Mouse (Mus musculus) retina, postnatal 1 day (tissue): ENCODE measurements at regions not wholly inside any gene's neighbourhood (a gene's known extent, or its start where the extent isn't known, plus 50 kb on each side); places are given as distances from the start of the nearest gene placed in this dataset.
A peak's percentile ranks its signal among the peaks of the same experiment; 100 is the strongest.
"Not testable (repeated sequence)": the region's sequence is repeated elsewhere in the genome, so short reads cannot be mapped to it uniquely, and the experiment has no call there.

Source experiments
- DNase-seq: peaks from one replicate; pipeline ENCODE4 v3.0.0-alpha.2; 2012

DNA sequence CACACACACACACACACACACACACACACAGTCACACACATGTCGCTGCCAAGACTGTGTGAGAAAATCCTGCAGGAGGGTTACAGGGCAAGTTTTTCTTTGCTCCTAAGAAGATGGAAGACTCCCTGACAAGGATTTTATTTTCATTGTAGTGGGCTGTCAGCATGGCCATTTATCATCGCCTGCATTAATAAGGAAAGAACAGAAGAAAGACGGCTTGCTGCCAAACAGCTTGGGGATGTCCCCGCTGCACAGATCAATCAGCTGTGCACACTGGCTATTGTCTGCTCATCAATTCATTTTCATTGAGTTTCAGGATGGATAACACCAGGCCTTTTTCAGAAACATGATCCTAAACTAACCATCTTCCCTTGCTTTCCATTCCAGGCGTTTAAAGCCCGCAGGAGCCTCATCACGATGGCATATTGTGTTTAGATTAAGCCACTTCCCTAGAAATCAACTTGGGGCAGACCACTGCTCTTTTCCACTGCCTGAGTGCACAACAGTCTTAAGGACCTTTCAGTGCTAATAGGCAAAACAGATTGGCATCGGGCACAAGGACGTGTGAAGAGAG lies 213.1 kb upstream of the Crbn start:
- DNase-seq = peak; percentile 40

DNA sequence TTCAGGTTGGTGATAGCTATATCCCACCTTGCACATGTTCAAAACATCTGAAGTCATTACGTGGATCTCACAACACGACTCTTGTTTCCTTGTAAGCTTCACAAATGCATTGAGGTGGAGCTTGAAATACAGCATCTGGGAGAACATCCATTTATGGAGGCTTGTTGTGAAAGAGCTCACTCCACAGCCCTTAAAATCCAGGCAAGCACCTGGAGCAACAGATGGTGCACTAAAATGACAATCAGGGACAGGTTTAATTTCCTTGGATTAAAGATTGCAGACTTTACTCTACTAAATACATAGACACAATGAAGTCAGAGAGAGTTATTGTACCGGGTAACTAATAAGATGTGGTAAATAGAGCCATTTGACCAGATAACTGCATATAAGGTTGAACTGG lies 219.2 kb upstream of the Crbn start:
- DNase-seq = no peak

DNA sequence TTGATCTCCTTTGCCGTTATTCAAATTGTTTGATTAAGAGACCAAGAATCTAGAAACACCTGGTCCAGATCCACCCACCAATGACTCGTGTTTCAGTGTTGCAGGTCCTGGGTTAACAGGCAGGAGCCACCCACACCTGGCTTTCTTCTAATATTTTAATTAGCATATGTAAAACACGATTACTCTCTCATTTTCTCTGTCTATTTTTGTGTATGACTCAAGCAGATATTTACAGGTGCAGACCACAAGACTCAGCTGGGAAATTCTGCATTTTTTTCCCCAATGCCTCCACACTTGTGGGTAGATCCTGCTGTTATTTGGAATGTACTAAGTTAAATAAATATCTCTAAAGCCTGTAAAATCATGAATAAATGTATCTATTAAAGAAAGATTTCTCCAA lies 245.3 kb upstream of the Crbn start:
- no peak for DNase-seq

DNA sequence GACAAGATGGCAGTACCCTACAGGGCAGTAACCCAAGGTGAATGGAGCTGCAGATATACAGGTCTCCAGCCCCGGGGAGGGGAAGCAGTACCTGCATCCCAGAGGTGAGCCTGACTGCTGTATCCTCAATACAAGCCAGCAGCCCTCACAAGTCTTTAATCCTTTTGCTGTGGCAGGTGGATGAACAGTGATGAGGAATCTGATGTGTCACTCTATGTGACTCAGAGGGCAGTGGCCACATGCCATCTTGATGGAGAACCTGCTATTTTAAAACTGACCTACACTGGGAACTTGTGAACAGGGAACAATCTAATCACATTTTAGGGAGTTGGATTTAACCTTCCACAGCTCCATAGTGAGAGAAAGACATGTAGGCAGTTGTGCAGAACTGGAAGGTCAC lies 251.7 kb upstream of the Crbn start:
- no peak for DNase-seq

DNA sequence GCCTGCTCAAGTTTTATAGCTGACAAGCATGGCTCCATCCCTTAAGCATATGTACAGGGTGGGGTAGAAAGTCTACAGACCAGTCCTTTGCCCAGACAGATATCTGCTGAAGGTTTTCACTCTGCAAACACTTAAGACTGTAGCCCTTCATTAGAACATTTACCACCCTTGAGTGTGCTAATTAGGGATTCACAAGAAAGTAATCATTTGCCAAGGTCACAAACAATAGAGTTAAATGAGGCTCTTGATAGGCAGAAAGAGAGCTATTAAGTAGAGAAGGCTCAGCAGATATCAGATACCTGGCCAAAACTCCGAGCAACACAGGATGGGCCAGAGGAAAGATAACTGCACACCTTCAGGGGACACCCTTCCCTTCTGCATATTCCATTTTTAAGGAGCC lies 252.3 kb upstream of the Crbn start:
- DNase-seq = no peak

DNA sequence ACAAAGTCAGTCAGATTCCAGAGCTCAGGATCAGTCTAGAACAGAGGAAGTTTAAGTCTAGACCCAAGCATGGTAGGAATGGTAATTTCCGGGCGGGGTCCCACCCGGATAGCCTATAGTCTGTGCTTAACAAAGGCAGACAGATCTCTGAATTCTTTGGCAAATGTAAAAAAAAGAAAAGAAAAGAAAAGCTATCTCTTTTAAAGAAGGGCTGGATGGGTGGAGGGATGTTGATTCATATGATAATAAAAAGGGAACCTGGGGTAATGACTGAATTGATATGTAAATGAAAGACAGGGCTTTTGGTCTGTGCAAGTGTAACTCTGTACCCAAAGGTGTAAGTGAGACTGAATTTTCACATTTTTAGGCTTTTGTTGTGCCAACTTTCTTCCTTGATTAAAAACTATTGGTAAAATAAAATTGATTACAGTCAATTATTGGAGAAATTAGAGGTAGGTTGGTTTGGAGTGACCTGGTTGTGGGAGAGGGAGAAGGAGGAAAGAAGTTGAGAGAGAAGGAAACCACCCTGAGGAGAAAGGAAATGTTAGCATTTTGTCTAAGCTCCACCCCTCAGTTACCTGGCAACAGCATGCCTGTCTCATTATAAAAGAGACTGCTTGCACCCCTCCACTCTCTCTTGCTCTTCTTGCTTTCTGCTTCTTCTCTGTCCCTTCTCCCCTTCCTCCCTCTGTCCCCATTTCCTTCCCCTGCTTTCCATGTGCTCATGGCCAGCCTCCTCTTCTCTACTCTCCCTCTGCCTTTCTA lies 259.3 kb upstream of the Crbn start:
- DNase-seq = no peak

DNA sequence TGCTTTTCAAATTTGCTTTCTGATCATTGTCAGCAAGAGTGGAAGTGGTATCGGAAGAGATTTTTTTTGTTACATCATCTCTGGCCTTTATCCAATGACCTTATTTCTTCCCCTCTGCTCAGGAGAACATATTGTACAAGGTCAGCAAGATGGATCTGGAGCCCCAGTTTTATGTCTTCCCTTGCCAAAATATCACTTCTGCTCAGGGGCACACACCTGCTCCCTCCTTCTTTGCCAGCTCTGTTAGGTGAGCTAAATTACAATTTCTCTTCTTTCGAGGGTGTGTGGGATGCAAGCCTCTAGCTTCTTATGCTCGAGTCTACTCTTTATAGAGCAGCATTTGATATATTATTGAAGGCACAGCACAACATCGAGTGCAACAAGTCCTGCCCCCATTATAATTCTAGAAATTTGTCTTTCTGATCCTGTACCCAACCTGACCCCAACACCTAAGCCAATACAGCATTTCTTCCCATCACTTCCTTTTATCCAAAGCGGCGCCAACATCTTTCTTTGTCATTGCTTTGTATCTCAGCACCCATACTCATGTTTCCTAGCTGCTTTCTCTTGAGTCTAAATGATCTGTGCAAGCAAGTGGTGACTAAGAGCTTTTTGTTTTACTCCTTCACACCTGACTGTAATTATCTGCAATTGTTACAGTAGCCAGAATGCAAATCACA lies 263.1 kb upstream of the Crbn start:
- DNase-seq = no peak

DNA sequence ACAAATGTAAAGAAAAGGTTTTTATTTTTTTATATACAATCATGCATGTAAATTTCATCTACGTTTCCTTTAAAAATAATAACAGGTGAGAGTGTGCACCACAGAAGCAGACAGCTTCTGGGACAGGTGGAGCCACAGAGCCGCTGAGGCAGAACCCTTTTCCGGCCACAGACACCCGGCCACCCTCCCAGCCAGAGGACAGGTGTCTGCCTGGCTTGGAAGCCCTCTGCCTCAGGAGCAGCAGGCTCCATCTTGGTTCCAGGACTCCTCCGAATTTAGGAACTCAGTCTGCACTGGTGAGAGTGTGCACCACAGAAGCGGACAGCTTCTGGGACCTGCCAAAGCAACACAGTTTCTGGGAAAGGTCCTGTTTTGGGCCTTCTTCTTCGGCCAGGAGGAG lies 270.6 kb upstream of the Crbn start:
- DNase-seq = no peak

DNA sequence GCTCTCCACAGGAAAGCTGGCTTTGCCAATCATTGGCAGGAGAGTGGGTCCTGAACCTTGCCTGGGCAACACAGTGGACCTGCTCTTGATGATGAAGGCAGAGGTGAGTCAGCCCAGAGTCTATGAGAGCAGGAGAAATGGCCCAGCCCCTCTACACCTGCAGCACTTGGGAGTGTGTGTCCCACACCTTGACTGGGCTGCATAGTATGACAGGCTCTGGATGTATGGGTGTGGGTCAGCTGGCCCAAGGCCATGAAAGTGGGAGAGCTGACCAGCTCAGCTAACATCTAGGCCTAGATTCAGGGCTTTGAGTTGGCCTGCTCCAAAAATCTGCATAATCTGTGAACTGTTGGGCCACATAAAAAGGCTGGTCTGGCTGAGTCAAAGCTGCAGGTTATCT lies 292.7 kb upstream of the Crbn start:
- no peak for DNase-seq

DNA sequence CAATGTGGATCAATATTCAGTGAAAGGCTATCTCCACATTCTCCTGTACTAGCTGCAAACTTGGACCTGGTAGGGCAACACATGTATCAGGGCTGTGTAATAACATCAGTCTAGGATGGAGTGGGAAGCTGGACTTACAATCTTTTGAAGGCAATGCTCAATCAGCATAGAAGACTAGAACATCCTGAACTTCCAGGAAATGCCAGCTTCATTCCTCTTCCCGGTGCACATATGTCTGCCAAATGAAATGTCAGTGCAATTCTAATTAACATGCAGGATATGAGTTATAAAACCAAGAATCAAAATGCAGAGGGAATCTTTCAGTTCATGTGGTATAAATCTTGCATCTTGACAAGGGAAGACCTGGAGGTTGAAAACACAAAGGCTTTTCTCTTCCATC lies 328.8 kb upstream of the Crbn start:
- DNase-seq = no peak

DNA sequence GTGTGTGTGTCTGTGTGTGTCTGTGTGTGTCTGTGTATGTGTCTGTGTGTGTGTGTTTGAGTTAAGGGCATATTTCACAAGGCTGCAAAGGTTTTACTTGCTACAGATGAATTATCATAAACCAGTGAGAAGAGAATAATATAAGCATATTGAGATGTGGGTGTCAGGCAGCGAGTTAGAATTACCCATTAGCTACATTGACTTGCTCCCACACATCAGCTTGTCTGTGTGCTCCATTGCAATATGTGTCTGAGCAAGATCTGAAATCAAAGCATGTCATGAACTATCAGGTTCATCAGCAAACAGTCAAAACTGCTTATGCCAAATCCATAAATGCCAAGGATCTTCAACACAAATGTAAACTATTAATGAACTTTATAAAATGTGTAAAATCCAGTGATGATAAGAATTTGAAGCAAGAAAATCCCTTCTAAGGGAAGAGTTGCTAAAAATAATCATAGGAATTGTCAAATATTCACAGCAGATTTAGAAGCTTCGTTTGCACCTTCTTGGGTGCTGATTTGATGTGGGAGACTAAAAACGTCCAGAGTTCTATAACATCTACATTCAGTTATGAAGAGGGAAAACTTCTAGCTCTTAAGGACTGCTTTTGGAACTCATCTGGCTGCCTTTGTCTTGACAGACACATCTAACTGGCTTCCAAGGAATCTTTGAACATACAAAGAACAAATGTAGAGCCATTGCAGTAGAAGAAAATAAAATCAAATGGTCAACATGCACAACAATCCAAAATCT lies 361.7 kb upstream of the Lrrn1 start:
- no peak for DNase-seq

DNA sequence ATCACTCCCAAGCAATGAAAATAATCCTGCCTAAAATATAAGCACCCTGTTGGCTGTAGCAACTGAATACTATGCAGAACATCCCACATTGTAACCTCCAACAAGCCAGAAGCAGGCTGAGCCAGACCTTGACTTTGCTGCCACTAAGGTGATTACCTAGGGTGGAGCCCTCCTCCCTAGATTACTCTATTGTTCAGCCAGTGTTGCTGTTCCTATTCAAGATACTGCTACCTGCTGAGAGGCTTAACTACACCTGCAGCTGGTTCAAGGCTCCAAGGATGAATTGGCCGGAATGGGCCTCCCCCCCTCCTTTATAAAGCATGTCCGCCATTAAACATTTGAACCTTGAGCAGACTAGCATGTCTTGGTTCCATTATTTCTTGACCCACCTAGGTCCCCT lies 311.3 kb upstream of the Lrrn1 start:
- DNase-seq = no peak

DNA sequence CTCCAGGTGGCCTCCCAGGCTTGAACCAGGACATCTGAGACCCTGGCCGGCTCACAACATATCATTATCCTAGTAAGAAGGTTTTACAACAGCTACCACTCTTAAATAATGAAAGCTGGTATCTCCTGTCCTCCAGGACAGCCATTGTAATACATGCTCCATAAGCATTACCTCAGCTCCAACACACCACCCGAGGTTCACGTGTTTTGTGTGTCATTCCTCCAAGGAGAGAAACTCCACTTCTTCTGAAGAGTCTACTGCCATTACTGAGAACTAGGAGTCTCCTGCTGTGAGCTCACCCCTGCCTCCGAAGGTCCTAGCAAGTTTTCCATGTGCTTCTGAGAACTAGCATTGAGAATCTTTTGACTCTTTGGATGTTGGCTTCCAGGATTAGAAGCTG lies 310.8 kb upstream of the Lrrn1 start:
- no peak for DNase-seq

DNA sequence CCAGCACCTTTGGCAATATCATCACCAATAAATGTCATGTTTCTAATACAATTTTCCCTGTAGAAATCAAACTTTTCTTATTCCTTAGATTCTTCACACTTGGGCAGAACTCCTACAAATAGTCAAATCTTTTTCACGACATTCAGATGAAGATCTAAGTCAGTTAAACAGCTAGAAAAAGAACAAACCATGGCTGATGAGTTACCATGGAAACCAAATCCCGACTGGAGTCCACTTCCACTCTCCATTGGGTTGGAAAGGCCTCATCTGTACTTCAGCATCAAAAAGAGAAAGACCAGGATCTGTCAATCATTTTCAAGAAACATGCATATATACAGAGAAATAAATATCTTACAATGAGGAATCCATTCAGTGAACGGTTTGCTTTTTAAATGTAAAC lies 307.0 kb upstream of the Lrrn1 start:
- DNase-seq = no peak

DNA sequence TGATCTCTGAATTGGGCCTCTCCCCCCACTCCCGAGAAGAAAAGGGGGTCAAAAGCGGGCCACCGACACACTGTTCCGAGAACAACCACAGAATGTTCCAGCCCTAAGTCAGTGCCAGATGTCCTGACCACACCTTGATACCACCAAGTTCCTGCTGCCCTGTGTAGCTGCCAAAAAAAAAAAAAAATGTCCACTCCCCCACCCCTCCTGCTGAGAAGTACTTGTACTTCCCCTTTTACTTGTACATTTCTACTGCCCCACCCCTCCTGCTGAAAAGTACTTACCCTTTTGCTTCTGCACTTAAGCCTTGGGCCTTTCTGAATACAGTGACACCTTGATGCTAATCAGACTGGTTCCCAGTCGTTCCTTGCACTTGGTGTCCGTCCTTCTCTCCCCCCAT lies 299.7 kb upstream of the Lrrn1 start:
- not testable (repeated sequence) for DNase-seq

DNA sequence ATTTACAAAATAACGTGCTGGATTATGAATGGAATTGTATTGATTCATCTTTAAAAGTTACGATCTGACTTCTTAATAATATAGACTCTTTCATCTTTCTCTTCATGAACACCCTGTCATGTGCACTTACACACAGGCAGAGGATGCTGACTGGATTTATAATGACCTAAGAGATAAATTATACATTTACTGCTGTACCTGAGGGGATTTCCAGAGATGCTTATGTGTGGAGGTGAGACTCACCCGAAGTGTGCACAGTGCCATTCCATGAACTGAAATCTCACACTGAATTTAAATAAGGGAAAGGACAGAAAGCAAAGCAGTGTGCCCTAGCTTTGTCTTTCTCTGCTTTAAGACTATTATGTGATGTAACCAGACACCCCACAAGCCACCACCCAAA lies 291.9 kb upstream of the Lrrn1 start:
- no peak for DNase-seq

DNA sequence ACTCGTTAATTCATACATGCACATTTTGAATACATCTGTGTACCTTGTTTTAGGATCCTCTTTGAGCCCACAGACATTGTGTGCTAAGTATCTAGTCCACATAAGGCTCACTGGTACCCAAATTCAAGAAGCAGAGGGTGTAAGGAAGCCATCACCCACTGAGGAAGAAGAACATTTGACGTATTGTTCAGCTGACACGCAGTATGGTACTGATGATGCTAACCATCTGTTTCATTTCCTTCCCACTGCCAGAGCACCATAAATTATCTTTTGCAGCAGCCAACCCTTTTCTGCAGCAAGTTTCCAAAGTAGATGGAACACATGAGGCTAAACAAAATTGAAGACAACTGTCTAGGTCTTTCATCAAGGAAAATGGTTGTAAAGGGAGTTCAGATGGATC lies 285.6 kb upstream of the Lrrn1 start:
- no peak for DNase-seq

DNA sequence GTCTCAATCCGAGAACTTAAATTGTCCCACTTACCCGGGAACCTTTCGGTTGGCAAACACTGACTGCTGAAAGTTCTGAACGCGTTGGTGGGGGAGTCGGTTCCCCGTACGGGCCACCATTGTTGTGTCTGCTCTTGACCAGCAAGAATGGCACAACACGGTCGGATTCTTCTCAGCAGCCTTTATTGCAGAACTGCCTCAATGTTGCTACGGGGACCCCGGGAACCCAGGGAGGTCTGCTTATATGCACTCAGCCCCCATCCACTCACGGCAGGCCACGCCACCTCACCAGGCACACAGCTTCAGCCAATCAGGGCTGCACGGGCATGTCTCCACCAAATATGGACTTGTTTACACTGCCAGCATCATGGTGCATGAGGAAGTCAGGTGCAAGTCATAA lies 249.2 kb upstream of the Lrrn1 start:
- no peak for DNase-seq

DNA sequence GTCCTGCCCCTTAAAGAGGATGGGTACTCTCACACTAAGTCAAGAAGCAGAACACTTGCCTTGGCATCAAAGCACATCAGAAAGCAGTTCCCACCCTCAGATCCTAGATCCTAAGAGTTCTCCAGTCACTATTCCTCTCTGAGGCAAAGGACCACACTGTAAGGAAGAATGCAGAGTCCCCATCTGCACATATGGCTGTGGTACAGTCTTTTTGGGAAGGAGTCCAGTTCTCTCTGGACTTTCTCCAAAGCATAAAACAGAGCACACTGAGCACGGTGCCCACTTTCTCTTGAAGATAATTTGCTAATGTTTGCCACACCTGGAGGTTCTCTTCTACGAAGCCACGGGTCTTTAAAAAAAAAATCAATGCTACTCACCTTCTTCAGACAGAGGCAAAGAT lies 238.7 kb upstream of the Lrrn1 start:
- DNase-seq = no peak

DNA sequence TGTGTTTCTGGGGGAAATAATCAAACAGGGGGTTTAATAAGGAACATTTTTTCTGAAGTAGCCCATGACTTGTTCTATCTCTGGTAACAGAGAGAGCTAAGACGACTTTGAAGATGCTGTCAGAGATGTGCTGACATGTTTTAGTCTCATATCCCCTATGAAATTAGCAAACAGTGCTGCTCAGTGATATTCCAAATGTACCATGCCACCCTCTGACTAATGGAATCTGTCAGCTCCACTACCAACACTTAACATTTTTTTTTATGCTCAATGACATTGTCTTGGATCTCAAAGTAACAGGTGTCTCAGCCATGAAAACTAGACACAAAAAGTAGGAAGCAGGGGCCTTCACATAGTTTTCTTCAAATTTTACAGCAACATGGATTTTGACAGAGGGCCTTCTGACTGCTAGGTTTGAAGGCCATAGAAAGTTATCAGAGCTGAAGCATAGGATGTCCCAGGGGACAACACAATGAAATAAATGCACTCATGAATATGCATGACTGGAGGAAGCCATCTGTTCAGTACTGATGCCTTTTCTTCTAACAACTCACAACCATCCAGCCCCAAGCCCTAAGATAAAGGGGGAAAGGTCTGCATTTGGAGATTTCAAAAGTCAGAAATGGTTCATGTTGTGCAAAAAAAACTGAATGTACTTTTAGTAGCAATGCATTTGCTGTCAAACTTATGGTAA lies 225.7 kb upstream of the Lrrn1 start:
- peak; percentile 17 for DNase-seq

DNA sequence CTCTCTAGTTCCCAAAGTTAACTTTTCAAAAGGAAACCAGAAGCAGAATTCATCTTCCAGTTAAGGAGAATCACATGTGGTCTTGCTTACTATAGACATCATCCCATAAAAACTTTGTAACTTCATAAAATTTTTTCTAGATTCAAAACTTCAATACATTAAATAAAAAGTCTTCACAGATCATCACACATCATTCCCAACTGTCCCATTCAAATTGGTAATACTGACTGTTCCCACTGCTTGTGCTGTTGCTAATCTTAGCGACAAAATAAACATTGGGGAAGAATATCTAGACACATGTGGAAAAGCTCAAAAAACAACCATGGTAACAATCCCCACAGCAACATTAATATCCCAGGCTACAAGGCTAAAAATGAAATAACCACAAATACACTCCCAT lies 210.0 kb upstream of the Lrrn1 start:
- no peak for DNase-seq

DNA sequence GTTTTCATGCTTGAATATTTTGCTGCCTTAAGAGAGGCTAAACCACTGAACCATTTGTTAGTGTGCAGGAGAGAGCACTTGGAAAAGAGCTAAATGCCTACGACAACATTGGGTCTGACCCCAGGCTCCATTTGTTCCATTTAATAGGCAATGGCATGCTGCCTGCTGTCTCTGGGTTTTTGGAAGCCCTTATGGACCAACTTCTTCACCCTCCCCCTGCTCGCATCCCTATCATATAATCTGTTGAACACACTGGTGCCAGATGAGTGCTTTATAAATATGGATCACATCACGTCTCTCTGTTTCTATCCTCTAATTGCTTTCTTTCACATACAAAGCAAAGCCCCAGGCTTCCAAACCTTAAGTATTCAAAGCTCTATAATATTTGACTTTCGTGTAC lies 179.1 kb upstream of the Lrrn1 start:
- DNase-seq = no peak

DNA sequence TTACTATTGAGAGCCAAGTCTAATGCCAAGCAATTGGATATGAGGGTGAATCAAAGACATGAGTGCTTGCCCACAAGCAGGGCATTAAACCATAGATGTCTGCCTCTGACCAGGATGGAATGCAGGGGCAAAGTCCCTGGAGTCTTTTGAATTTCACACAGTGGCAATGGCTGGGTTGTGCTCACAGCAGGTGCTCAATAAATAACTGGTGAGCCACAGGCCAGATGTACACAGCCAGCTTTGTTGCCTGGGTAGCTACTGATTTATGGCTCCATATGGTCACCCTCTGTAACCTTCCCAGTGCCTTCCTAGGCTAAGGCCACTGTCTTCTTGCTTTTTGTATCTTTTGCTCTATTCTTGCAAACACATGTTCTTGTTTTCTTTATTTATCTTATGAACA lies 154.3 kb upstream of the Lrrn1 start:
- DNase-seq = no peak
